Mouse (Mus musculus): ENCODE measurements at regions not wholly inside any gene's neighbourhood (a gene's known extent, or its start where the extent isn't known, plus 50 kb on each side); places are given as distances from the start of the nearest gene placed in this dataset.

DNA sequence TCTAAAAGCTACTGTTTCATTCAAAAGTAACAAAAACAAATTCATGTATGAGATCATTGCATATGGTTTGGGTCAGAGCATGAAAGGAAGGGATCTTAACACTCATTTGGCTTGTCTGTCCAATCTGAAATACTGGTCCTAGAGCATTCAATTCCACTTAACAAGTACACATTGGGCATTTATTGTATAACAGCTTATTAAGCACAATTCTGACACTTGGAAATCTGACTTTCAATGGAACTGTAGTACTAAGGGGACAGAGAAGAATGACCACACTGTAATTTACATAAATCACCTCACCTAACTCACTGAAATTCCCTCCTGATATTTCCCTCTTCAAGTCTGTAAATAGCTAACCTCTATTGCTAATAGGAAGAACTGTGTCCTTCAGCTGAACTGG is 201.5 kb upstream of the Ldb2 start:
- H3K4me3 ChIP-seq (ENCODE audit: insufficient read depth, low read length): no peak overlapping the region
- TF ChIP-seq CTCF (IDR thresholded peaks at IDR 0.05; ENCODE audit: low read depth, low read length): no peak
- TF ChIP-seq POLR2A (IDR thresholded peaks at IDR 0.05; ENCODE audit: borderline replicate concordance, low read depth, low read length): no peak

DNA sequence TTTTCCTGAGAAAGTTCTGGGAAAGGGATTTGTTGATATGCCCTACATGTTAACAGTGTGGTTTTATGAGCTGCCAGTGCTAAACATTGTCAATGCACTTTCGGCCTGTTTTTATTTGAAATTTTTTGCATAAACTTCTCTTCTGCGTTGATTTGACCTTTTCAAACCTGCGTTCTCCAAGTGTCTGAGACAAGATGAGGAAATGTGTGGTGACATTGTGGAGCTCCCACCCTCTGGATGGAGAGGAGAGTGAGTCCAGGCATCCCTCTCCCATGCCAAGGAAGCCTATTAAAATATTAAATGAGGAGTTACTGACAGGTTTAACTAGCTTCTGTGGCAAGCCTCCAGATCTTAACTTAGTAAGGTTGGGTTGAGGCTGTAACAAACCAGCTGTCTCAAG is 199.6 kb upstream of the Ldb2 start:
- no peak overlapping the region for H3K27ac ChIP-seq (ENCODE audit: insufficient read depth, low read depth, low read length)
- no peak overlapping the region for H3K4me3 ChIP-seq (ENCODE audit: insufficient read depth, low read length)
- H3K4me1 ChIP-seq (ENCODE audit: control insufficient read depth, insufficient read depth, low read length): no peaks in the 10 kb centered on the region
- TF ChIP-seq POLR2A (IDR thresholded peaks at IDR 0.05; ENCODE audit: borderline replicate concordance, low read depth, low read length) (no peak), CTCF (IDR thresholded peaks at IDR 0.05; ENCODE audit: low read depth, low read length) (no peak)

More for the DNA sequence above, 201.5 kb upstream of the Ldb2 start:
- no peaks in the 10 kb centered on the region for H3K4me1 ChIP-seq (ENCODE audit: control insufficient read depth, insufficient read depth, low read length)
- H3K27ac ChIP-seq (ENCODE audit: insufficient read depth, low read depth, low read length): no peak overlapping the region

DNA sequence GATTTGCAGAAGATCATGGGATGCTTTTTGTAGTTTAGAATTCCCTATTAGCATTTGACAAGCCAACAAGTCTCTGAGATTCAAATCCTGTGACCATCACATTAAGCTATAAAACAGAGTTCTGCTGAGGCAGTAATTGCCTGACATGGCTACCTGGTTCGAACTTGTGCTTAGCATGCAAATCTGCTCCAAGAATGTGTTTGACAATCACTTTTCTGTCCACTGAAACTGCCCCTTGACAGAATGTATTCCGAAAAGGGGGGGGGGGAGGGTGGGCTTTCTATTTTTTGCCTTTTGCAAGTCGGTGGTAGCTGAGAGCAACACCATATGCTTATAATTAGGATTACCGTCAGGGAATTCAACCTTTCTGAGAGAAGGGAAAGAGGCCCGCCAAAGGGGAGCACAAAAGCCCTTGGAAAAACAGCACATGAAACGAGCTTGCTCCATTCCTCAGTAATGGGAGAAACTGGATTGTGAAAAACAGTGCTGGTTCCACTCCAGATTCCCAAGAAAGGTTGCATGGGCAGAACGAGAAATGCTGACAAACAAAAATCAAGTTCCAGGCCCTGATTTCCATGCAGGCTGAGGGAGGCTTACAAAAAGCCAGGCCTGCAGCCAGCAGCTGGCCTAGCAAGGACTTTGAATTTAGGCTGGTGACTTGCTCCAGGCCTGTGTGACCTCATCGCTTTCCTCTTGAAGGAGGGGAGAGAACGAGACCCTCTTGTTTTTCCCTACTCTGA is 176.1 kb upstream of the Ldb2 start:
- no peak overlapping the region for H3K4me3 ChIP-seq (ENCODE audit: insufficient read depth, low read length)
- no peaks in the 10 kb centered on the region for H3K4me1 ChIP-seq (ENCODE audit: control insufficient read depth, insufficient read depth, low read length)
- TF ChIP-seq CTCF (IDR thresholded peaks at IDR 0.05; ENCODE audit: low read depth, low read length): no peak
- TF ChIP-seq POLR2A (IDR thresholded peaks at IDR 0.05; ENCODE audit: borderline replicate concordance, low read depth, low read length): no peak
- H3K27ac ChIP-seq (ENCODE audit: insufficient read depth, low read depth, low read length): no peak overlapping the region

DNA sequence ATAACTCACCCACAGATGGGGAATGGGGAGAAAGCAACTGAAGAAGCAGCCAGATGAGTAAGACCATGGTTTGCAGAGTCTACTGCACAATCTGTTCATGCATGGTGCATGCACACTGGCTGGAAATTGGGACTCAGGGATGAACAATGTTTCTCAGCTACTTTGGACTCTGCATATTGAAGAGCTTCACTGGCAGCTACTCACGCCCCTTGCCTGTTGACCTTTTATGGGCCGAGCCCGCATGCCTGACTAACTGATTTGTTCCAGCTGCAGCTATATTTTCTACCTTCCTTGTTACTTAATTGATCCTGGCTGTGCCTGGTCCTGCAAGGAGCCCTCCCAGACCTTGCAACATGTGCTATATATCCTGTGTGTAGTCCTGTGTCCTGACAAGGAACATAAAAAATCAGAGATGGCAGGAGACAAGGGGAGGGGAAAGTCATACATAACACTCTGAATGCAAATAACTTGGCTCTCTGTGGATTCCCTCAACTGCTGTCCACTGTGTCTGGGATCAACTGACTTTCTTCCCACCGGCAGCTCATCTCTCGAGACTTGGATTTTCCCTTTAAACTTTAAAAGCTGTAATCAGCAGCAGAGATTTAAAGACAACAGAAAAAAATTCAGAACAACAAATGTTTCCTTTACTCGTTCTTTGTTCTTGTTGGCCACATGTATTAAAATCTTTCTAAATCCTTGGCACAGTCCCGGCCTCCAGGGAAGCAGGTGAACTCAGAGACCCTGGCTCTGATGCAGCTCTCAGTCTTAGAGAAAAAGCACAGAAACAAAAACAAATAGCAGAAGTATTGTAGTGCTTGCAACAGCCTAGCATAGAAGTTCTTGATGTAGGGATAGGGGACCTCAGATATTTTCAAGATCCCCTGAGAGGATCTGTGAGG is 143.8 kb upstream of the Ldb2 start:
- Histone ChIP-seq H3K4me3 (ENCODE audit: insufficient read depth, low read length) (no peak overlapping the region), H3K27ac (ENCODE audit: insufficient read depth, low read depth, low read length) (no peak overlapping the region), H3K4me1 (ENCODE audit: control insufficient read depth, insufficient read depth, low read length) (no peaks in the 10 kb centered on the region)
- TF ChIP-seq CTCF (IDR thresholded peaks at IDR 0.05; ENCODE audit: low read depth, low read length) (no peak), POLR2A (IDR thresholded peaks at IDR 0.05; ENCODE audit: borderline replicate concordance, low read depth, low read length) (no peak)

DNA sequence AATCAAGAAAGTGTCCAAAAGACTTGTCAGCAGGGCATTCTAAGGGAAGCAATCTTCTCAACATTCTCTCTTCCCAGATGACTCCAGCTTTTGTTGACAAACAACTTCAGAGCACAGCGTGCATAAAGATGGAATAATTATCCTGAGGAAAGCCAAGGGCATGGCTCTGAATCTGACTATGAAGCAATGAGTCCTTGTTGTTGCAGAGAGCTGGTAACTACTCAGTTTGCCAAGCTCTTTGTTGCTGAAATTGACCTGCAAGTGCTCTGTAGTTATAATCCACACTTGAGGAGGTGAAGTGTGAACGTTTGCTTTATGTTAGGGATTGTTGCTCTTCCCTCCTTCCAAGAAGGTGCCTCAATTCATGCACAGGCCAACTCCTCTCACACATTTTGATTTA is 143.1 kb upstream of the Ldb2 start:
- no peaks in the 10 kb centered on the region for H3K4me1 ChIP-seq (ENCODE audit: control insufficient read depth, insufficient read depth, low read length)
- TF ChIP-seq POLR2A (IDR thresholded peaks at IDR 0.05; ENCODE audit: borderline replicate concordance, low read depth, low read length): no peak
- no peak for TF ChIP-seq CTCF (IDR thresholded peaks at IDR 0.05; ENCODE audit: low read depth, low read length)
- no peak overlapping the region for H3K4me3 ChIP-seq (ENCODE audit: insufficient read depth, low read length)
- H3K27ac ChIP-seq (ENCODE audit: insufficient read depth, low read depth, low read length): no peak overlapping the region

DNA sequence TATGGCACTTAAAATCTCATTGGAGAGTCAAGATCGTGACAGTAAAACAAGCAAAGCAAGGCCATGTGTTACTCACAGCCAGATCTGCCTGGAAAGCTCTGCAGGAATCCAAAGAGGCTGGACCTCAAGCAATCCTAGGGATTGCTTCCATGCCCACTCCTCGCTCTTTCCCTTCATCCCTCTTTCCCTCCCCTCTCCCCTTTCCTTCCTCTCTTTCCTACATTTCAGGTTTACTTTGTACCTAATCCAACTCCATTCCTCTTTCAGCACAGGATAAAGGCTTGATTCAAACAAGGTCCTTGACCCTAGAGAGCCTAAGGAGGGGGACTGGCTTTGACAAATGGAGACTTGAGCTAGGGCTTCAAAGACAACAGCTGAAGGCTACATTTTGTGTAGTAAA is 126.0 kb upstream of the Ldb2 start:
- Histone ChIP-seq H3K4me1 (ENCODE audit: control insufficient read depth, insufficient read depth, low read length) (no peaks in the 10 kb centered on the region), H3K4me3 (ENCODE audit: insufficient read depth, low read length) (no peak overlapping the region), H3K27ac (ENCODE audit: insufficient read depth, low read depth, low read length) (no peak overlapping the region)
- TF ChIP-seq POLR2A (IDR thresholded peaks at IDR 0.05; ENCODE audit: borderline replicate concordance, low read depth, low read length): no peak
- TF ChIP-seq CTCF (IDR thresholded peaks at IDR 0.05; ENCODE audit: low read depth, low read length): no peak

DNA sequence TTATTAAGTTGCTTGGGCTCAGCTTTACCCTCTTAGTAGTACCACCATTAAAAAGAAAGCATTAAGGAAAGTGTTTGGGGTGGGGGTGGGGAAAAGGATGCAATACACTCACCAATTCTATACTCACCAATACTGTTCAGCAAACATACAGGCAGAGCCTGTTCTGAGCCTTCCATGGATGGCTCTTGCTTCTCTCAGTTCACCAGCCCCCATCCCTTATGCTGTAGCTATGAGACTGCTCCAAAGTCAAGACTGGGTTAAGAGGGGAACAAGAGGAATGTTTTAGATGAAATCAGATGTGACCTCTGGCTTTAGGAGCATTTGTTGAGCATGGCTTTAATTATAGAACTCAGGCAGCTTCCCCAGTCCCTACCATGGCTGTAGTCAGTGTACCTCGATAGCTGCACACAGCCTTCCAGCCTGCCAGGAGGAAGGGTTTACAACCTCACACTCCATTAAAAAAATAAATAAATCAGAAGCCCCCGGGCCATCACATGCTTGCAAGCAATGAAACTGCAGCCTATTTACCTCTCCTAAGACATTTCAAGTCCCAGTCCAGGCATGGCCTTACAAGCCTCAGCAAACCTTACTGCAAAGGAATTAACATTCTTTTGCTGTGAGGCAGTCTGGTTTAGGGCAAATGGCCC is 122.8 kb upstream of the Ldb2 start:
- Histone ChIP-seq H3K27ac (ENCODE audit: insufficient read depth, low read depth, low read length) (no peak overlapping the region), H3K4me1 (ENCODE audit: control insufficient read depth, insufficient read depth, low read length) (no peaks in the 10 kb centered on the region), H3K4me3 (ENCODE audit: insufficient read depth, low read length) (no peak overlapping the region)
- TF ChIP-seq POLR2A (IDR thresholded peaks at IDR 0.05; ENCODE audit: borderline replicate concordance, low read depth, low read length): no peak
- no peak for TF ChIP-seq CTCF (IDR thresholded peaks at IDR 0.05; ENCODE audit: low read depth, low read length)

DNA sequence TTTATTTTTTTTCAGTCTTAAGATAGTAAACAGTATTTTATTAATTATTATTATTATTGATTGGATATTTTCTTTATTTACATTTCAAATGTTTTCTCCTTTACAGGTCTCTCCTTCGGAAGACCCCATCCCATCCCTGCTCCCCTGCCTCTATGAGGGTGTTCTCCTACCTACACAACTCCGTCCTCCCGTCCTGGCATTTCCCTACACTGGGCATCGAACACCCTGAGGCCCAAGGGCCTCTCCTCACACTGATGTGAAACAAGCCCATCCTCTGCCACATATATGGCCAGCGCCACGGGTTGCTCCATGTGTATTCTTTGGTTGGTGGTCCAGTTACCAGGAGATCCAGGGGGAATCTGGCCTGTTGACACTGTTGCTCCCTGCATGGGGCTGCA is 118.3 kb upstream of the Ldb2 start:
- no peak for TF ChIP-seq CTCF (IDR thresholded peaks at IDR 0.05; ENCODE audit: low read depth, low read length)
- no peak for TF ChIP-seq POLR2A (IDR thresholded peaks at IDR 0.05; ENCODE audit: borderline replicate concordance, low read depth, low read length)
- Histone ChIP-seq H3K27ac (ENCODE audit: insufficient read depth, low read depth, low read length) (no peak overlapping the region), H3K4me1 (ENCODE audit: control insufficient read depth, insufficient read depth, low read length) (no peaks in the 10 kb centered on the region), H3K4me3 (ENCODE audit: insufficient read depth, low read length) (no peak overlapping the region)

DNA sequence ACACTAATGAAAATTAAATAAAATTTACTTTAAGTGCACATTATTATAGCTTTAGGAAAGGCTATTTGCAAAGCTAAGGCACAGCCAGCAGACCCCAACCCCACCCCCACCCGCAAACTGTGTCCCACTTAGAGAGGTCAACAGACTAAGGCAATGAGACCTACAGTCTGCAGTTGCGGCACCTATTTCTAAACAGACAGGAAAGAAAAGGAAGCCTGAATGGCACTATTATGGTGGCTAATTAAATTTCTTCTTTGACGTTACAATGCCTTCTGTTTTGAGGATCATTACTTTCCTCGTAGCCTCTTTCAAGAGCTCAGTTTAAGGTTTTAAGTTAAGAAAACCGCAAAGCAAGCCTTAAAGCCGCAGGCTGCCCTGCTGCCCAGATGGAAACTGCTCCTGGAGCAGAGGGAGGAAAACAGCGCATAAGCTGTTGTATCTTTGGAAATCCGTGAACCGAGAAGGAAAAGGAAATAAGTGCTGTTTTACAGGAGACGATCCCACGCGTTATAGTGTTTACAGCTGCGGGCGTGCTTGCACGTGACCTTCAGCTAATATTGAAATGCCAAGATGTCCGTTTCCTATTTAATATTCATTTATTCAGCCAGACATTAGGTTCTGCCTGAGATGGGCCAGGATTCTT is 117.8 kb upstream of the Ldb2 start:
- no peak overlapping the region for H3K27ac ChIP-seq (ENCODE audit: insufficient read depth, low read depth, low read length)
- TF ChIP-seq CTCF (IDR thresholded peaks at IDR 0.05; ENCODE audit: low read depth, low read length) (no peak), POLR2A (IDR thresholded peaks at IDR 0.05; ENCODE audit: borderline replicate concordance, low read depth, low read length) (no peak)
- no peak overlapping the region for H3K4me3 ChIP-seq (ENCODE audit: insufficient read depth, low read length)
- H3K4me1 ChIP-seq (ENCODE audit: control insufficient read depth, insufficient read depth, low read length): no peaks in the 10 kb centered on the region
